22 mouse cellular contexts compared by ENCODE assay signal in genomic region chr4:136863517-136863916, GRCm38 (mm10). TPM values are rescaled to one million over a fixed set of nuclear protein-coding genes. Genes with fewer than 3 reads are reported as not detected.
DNase-seq lines count a peak whose midpoint lies in the region; ATAC-seq lines count a peak whose summit lies in the region.
"Had no signal": no experiment of that assay in that cellular context is flagged by ENCODE, and none has a peak within 500 bp of the region (broad histone marks: within the 10 kb centered on the region; RNA-seq: fewer than 3 reads in every experiment).

No protein-coding gene starts in this region.

- H3K36me3 ChIP-seq in forebrain, embryonic 12.5 days (replicated peaks): no peaks in the 10 kb centered on the region
- H3K36me3 ChIP-seq in forebrain, embryonic 11.5 days (ENCODE audit: control insufficient read depth, insufficient read depth, low read length): no peaks in the 10 kb centered on the region
- H3K36me3 ChIP-seq in midbrain, embryonic 11.5 days (ENCODE audit: control insufficient read depth, insufficient read depth, low read length): no peaks in the 10 kb centered on the region
- no peaks in the 10 kb centered on the region for H3K36me3 ChIP-seq in midbrain, embryonic 14.5 days (ENCODE audit: control insufficient read depth, insufficient read depth, low read length)
- H3K36me3 ChIP-seq: embryonic facial prominence, embryonic 15.5 days; heart, embryonic 10.5 days had no signal

- H3K9me3 ChIP-seq in forebrain, embryonic 12.5 days: no peaks in the 10 kb centered on the region
- H3K9me3 ChIP-seq in forebrain, embryonic 11.5 days (ENCODE audit: control insufficient read depth, low read length): no peaks in the 10 kb centered on the region
- H3K9me3 ChIP-seq in midbrain, embryonic 11.5 days (ENCODE audit: control insufficient read depth, low read length): no peaks in the 10 kb centered on the region
- H3K9me3 ChIP-seq in midbrain, embryonic 14.5 days (ENCODE audit: control insufficient read depth, low read length): no peaks in the 10 kb centered on the region
- H3K9me3 ChIP-seq: embryonic facial prominence, embryonic 15.5 days; forebrain, embryonic 13.5 days; heart, embryonic 10.5 days had no signal

- peaks cover 2% of the 10 kb centered on the region; the same call in 1 of the 2 replicates for H3K27me3 ChIP-seq in forebrain, embryonic 12.5 days
- no peaks in the 10 kb centered on the region for H3K27me3 ChIP-seq in forebrain, embryonic 11.5 days (ENCODE audit: control insufficient read depth, insufficient read depth, low read length)
- H3K27me3 ChIP-seq in midbrain, embryonic 11.5 days (ENCODE audit: control insufficient read depth, insufficient read depth, low read length): no peaks in the 10 kb centered on the region
- no peaks in the 10 kb centered on the region for H3K27me3 ChIP-seq in midbrain, embryonic 14.5 days (ENCODE audit: control insufficient read depth, insufficient read depth, low read length)

- H3K27ac ChIP-seq in forebrain, embryonic 12.5 days: peak overlapping the region; percentile 89
- H3K27ac ChIP-seq in forebrain, embryonic 11.5 days (ENCODE audit: low read depth, low read length): no peak overlapping the region
- H3K27ac ChIP-seq in midbrain, embryonic 11.5 days (ENCODE audit: low read depth, low read length): peak overlapping the region; percentile 97
- H3K27ac ChIP-seq in midbrain, embryonic 14.5 days (replicated peaks; ENCODE audit: low read depth, low read length): no peak overlapping the region
- H3K27ac ChIP-seq: embryonic facial prominence, embryonic 15.5 days; heart, embryonic 10.5 days; hindbrain, embryonic 14.5 days had no signal

- no peak overlapping the region for H3K9ac ChIP-seq in forebrain, embryonic 12.5 days
- H3K9ac ChIP-seq in forebrain, embryonic 11.5 days (ENCODE audit: low read length): no peak overlapping the region
- no peak overlapping the region for H3K9ac ChIP-seq in midbrain, embryonic 11.5 days (ENCODE audit: low read length)
- no peak overlapping the region for H3K9ac ChIP-seq in midbrain, embryonic 14.5 days (replicated peaks; ENCODE audit: low read length)
- H3K9ac ChIP-seq: embryonic facial prominence, embryonic 15.5 days; forebrain, embryonic 13.5 days; hindbrain, embryonic 14.5 days had no signal

- ATAC-seq in forebrain, embryonic 12.5 days (ENCODE audit: low FRiP score): no peak
- no peak for ATAC-seq in forebrain, embryonic 11.5 days (replicated peaks; ENCODE audit: low FRiP score)
- no peak for ATAC-seq in midbrain, embryonic 11.5 days (ENCODE audit: low FRiP score)
- ATAC-seq in midbrain, embryonic 14.5 days (ENCODE audit: low FRiP score, low TSS enrichment): no peak
- ATAC-seq: activated CD4-positive, CD25-positive, alpha-beta regulatory T cell, adult 4 months; forebrain, embryonic 13.5 days; Patski had no signal

- DNase-seq in forebrain, embryonic 11.5 days (ENCODE audit: low spot score): no peak
- peak; percentile 89 for DNase-seq in midbrain, embryonic 11.5 days (ENCODE audit: low spot score, missing footprints)
- no peak for DNase-seq in midbrain, embryonic 14.5 days
- peak; percentile 41 for DNase-seq in thymus, postnatal 4 days
- no peak for DNase-seq in thymus, postnatal 36 days
- DNase-seq in retina, embryonic 14.5 days (ENCODE audit: low spot score): no peak
- DNase-seq: adrenal gland, postnatal 14 days; cerebellum, adult 18-20 months; cerebellum, adult 9-11 months; cerebellum, postnatal 36 days; gastrocnemius, postnatal 10 days; heart, adult 18-20 months; heart, postnatal 10 days; heart, postnatal 4 days had no signal

- WGBS in forebrain, embryonic 12.5 days: 48% methylated on average over 9 of the region's 9 CpGs
- 43% methylated on average over 9 of the region's 9 CpGs for WGBS in forebrain, embryonic 11.5 days
- 18% methylated on average over 9 of the region's 9 CpGs for WGBS in midbrain, embryonic 11.5 days
- 18% methylated on average over 9 of the region's 9 CpGs for WGBS in midbrain, embryonic 14.5 days

- H3K4me2 ChIP-seq in forebrain, embryonic 12.5 days: no peak overlapping the region
- H3K4me2 ChIP-seq in forebrain, embryonic 11.5 days (ENCODE audit: low read depth, low read length, severe bottlenecking): no peak overlapping the region
- H3K4me2 ChIP-seq in midbrain, embryonic 11.5 days: no peak overlapping the region
- no peak overlapping the region for H3K4me2 ChIP-seq in midbrain, embryonic 14.5 days (ENCODE audit: low read length)
- H3K4me2 ChIP-seq: embryonic facial prominence, embryonic 15.5 days; forebrain, embryonic 13.5 days; hindbrain, embryonic 14.5 days had no signal

- H3K4me1 ChIP-seq in forebrain, embryonic 12.5 days: peaks cover 76% of the 10 kb centered on the region
- H3K4me1 ChIP-seq in forebrain, embryonic 11.5 days (replicated peaks; ENCODE audit: control insufficient read depth, insufficient read depth, low read length): peaks cover 31% of the 10 kb centered on the region
- H3K4me1 ChIP-seq in midbrain, embryonic 11.5 days (ENCODE audit: control insufficient read depth, insufficient read depth, low read length): peaks cover 60% of the 10 kb centered on the region
- peaks cover 46% of the 10 kb centered on the region for H3K4me1 ChIP-seq in midbrain, embryonic 14.5 days (ENCODE audit: control insufficient read depth, insufficient read depth, low read length)

- no peak overlapping the region for H3K4me3 ChIP-seq in forebrain, embryonic 12.5 days (replicated peaks)
- H3K4me3 ChIP-seq in forebrain, embryonic 11.5 days (ENCODE audit: low read depth, low read length): no peak overlapping the region
- no peak overlapping the region for H3K4me3 ChIP-seq in midbrain, embryonic 11.5 days (ENCODE audit: low read depth, low read length)
- no peak overlapping the region for H3K4me3 ChIP-seq in midbrain, embryonic 14.5 days (replicated peaks; ENCODE audit: low read depth, low read length)
- H3K4me3 ChIP-seq: embryonic facial prominence, embryonic 15.5 days; erythroblast, embryonic 14.5 days; forebrain, embryonic 13.5 days; heart, embryonic 10.5 days had no signal

RNA-seq across cellular contexts. Expression of gene C1qb, which starts 22.5 kb away (rescaled TPM):
- 16.0 and 18.8 TPM in 2 replicates for polyA plus RNA-seq in forebrain, embryonic 12.5 days (2016; fragmentation: Nextera tagmentation; extraction: Ambion mirVana)
- polyA plus RNA-seq in forebrain, embryonic 11.5 days (2014; fragmentation: Nextera tagmentation; extraction: Ambion mirVana): 19.7 and 21.1 TPM in 2 replicates
- polyA plus RNA-seq in midbrain, embryonic 11.5 days (2014; fragmentation: Nextera tagmentation; extraction: Ambion mirVana): 31.5 and 34.7 TPM in 2 replicates
- 19.1 and 40.0 TPM in 2 replicates for polyA plus RNA-seq in midbrain, embryonic 14.5 days (2014; fragmentation: Nextera tagmentation; extraction: Ambion mirVana)
- polyA plus RNA-seq: Patski had no signal

RNA-seq across cellular contexts. Expression of gene Ephb2, which starts 27.7 kb away (rescaled TPM):
- 20.3 and 30.2 TPM in 2 replicates for polyA plus RNA-seq in forebrain, embryonic 12.5 days (2016; fragmentation: Nextera tagmentation; extraction: Ambion mirVana)
- polyA plus RNA-seq in forebrain, embryonic 11.5 days (2014; fragmentation: Nextera tagmentation; extraction: Ambion mirVana): 35.8 and 36.9 TPM in 2 replicates
- polyA plus RNA-seq in midbrain, embryonic 11.5 days (2014; fragmentation: Nextera tagmentation; extraction: Ambion mirVana): 28.8 and 33.7 TPM in 2 replicates
- polyA plus RNA-seq in midbrain, embryonic 14.5 days (2014; fragmentation: Nextera tagmentation; extraction: Ambion mirVana): 27.6 and 32.8 TPM in 2 replicates
- polyA plus RNA-seq: activated CD4-positive, CD25-positive, alpha-beta regulatory T cell, adult 4 months; erythroblast, embryonic 14.5 days had no signal

RNA-seq across cellular contexts. Expression of gene C1qc, which starts 29.3 kb away (rescaled TPM):
- polyA plus RNA-seq in forebrain, embryonic 12.5 days (2016; fragmentation: Nextera tagmentation; extraction: Ambion mirVana): 9.5 and 10.2 TPM in 2 replicates
- polyA plus RNA-seq in forebrain, embryonic 11.5 days (2014; fragmentation: Nextera tagmentation; extraction: Ambion mirVana): 10.0 and 10.7 TPM in 2 replicates
- 17.7 and 18.9 TPM in 2 replicates for polyA plus RNA-seq in midbrain, embryonic 11.5 days (2014; fragmentation: Nextera tagmentation; extraction: Ambion mirVana)
- polyA plus RNA-seq in midbrain, embryonic 14.5 days (2014; fragmentation: Nextera tagmentation; extraction: Ambion mirVana): 11.0 and 19.3 TPM in 2 replicates
- polyA plus RNA-seq: Patski had no signal

RNA-seq across cellular contexts. Expression of gene C1qa, which starts 35.1 kb away (rescaled TPM):
- 10.0 and 12.0 TPM in 2 replicates for polyA plus RNA-seq in forebrain, embryonic 12.5 days (2016; fragmentation: Nextera tagmentation; extraction: Ambion mirVana)
- polyA plus RNA-seq in forebrain, embryonic 11.5 days (2014; fragmentation: Nextera tagmentation; extraction: Ambion mirVana): 8.2 and 11.3 TPM in 2 replicates
- polyA plus RNA-seq in midbrain, embryonic 11.5 days (2014; fragmentation: Nextera tagmentation; extraction: Ambion mirVana): 14.3 and 15.3 TPM in 2 replicates
- 12.7 and 23.0 TPM in 2 replicates for polyA plus RNA-seq in midbrain, embryonic 14.5 days (2014; fragmentation: Nextera tagmentation; extraction: Ambion mirVana)
- polyA plus RNA-seq: Patski had no signal

Comparison
In these comparisons a context has a peak if more than half of its experiments do, and no peak if none do; other contexts are left out.
1. H3K27ac ChIP-seq: peak in forebrain, embryonic 12.5 days (single experiment) and midbrain, embryonic 11.5 days (single experiment); none in forebrain, embryonic 11.5 days (single experiment) and midbrain, embryonic 14.5 days (single experiment).
2. DNase-seq: peak in midbrain, embryonic 11.5 days (single experiment) and thymus, postnatal 4 days (single experiment); none in forebrain, embryonic 11.5 days (single experiment), midbrain, embryonic 14.5 days (single experiment), thymus, postnatal 36 days (0 of 2) and retina, embryonic 14.5 days (single experiment).